Mouse (Mus musculus) MEL (cell line): ENCODE results near the gene Mpnd. TPM values are rescaled to one million over a fixed set of nuclear protein-coding genes. Genes with fewer than 3 reads are reported as not detected.
A peak's percentile ranks its signal among the peaks of the same experiment; 100 is the strongest.

Experiments used
- DNase-seq: peaks from one replicate; pipeline ENCODE4 v3.0.0; 2011; ENCODE audit warnings: low read depth, low spot score
- H3K27ac ChIP-seq: 2 replicates; pipeline ENCODE4 v1.5.1; 2012; ENCODE audit warnings: low read depth, mild to moderate bottlenecking, control low read depth, low read length, moderate library complexity; ENCODE audit not compliant: control insufficient read depth
- H3K27me3 ChIP-seq, 2 experiments: fragments of 150-350 bp in 1 of 2; sonication (generic) in 1 of 2; 2 replicates each; pipeline ENCODE4 v1.6.1; 2012; ENCODE audit warnings: low read length in 2 of 2, mild to moderate bottlenecking in 2 of 2, improper control_type of control experiment in 1 of 2, moderate library complexity in 1 of 2; ENCODE audit not compliant: insufficient read depth in 2 of 2, control insufficient read depth in 1 of 2
- H3K36me3 ChIP-seq, 2 experiments: 2 replicates each; pipeline ENCODE4 v1.6.1; 2012 to 2014; ENCODE audit warnings: low read length in 2 of 2, improper control_type of control experiment in 1 of 2, inconsistent platforms in 1 of 2, mild to moderate bottlenecking in 1 of 2; ENCODE audit not compliant: insufficient read depth in 2 of 2, control insufficient read depth in 1 of 2
- H3K4me1 ChIP-seq, 2 experiments: fragments of 150-350 bp in 1 of 2; sonication (generic) in 1 of 2; 2 replicates each; pipeline ENCODE4 v1.6.1; 2012; ENCODE audit warnings: low read length in 2 of 2, improper control_type of control experiment in 1 of 2, mild to moderate bottlenecking in 1 of 2; ENCODE audit not compliant: insufficient read depth in 2 of 2, control insufficient read depth in 1 of 2
- H3K4me3 ChIP-seq, 2 experiments: fragments of 150-350 bp in 1 of 2; sonication (generic) in 1 of 2; 2 replicates each; pipeline ENCODE4 v1.5.1; 2012; ENCODE audit warnings: low read depth in 2 of 2, low read length in 2 of 2, mild to moderate bottlenecking in 2 of 2, moderate library complexity in 2 of 2, control low read depth in 1 of 2, improper control_type of control experiment in 1 of 2; ENCODE audit not compliant: control insufficient read depth in 1 of 2, insufficient read depth in 1 of 2
- H3K79me2 ChIP-seq: 2 replicates; pipeline ENCODE4 v1.6.1; 2012; ENCODE audit warnings: mild to moderate bottlenecking, low read length, moderate library complexity; ENCODE audit not compliant: control insufficient read depth, poor library complexity, insufficient read depth
- H3K9ac ChIP-seq: 2 replicates; pipeline ENCODE4 v1.6.1; 2012; ENCODE audit warnings: low read depth, mild to moderate bottlenecking, control low read depth, low read length, moderate library complexity; ENCODE audit not compliant: control insufficient read depth, poor library complexity, severe bottlenecking
- H3K9me3 ChIP-seq: fragments of 150-350 bp; sonication (generic); replicated peaks from 2 replicates; pipeline ENCODE4 v1.6.1; 2012; ENCODE audit warnings: mild to moderate bottlenecking, low read length, improper control_type of control experiment, moderate library complexity; ENCODE audit not compliant: insufficient read depth
- BHLHE40 ChIP-seq: IDR thresholded peaks from 2 replicates; pipeline ENCODE4 v1.6.1; 2012; ENCODE audit warnings: low read depth, mild to moderate bottlenecking, inconsistent platforms, low read length, improper control_type of control experiment, borderline replicate concordance
- CHD2 ChIP-seq: IDR thresholded peaks from 2 replicates; pipeline ENCODE4 v1.6.1; 2011; ENCODE audit warnings: low read length, improper control_type of control experiment
- ETS1 ChIP-seq: IDR thresholded peaks from 2 replicates; pipeline ENCODE4 v1.6.1; 2012; ENCODE audit warnings: low read depth, mild to moderate bottlenecking, inconsistent platforms, low read length, improper control_type of control experiment, moderate library complexity
- GABPA ChIP-seq: IDR thresholded peaks from 2 replicates; pipeline ENCODE4 v1.6.1; 2012; ENCODE audit warnings: low read depth, mild to moderate bottlenecking, inconsistent platforms, low read length, improper control_type of control experiment, moderate library complexity
- GATA1 ChIP-seq: IDR thresholded peaks from 2 replicates; pipeline ENCODE4 v1.6.1; 2011; ENCODE audit warnings: low read depth, low read length, improper control_type of control experiment
- KAT2A ChIP-seq: conservative IDR thresholded peaks from 2 replicates; pipeline ENCODE4 v1.6.1; 2012; ENCODE audit warnings: low read depth, low read length, improper control_type of control experiment, inconsistent platforms
- MEF2A ChIP-seq: IDR thresholded peaks from 2 replicates; pipeline ENCODE4 v1.6.1; 2014; ENCODE audit warnings: low read depth, mild to moderate bottlenecking, inconsistent platforms, low read length, improper control_type of control experiment; ENCODE audit not compliant: poor library complexity, insufficient replicate concordance, severe bottlenecking; ENCODE audit errors: extremely low read depth
- MXI1 ChIP-seq: IDR thresholded peaks from 2 replicates; pipeline ENCODE4 v1.6.1; 2011; ENCODE audit warnings: mild to moderate bottlenecking, low read depth, low read length, improper control_type of control experiment
- MYB ChIP-seq: IDR thresholded peaks from 2 replicates; pipeline ENCODE4 v1.6.1; 2011; ENCODE audit warnings: mild to moderate bottlenecking, low read depth, low read length, improper control_type of control experiment
- MYC ChIP-seq: IDR thresholded peaks from 2 replicates; pipeline ENCODE4 v1.6.1; 2011; ENCODE audit warnings: low read depth, mild to moderate bottlenecking, low read length, improper control_type of control experiment, moderate library complexity
- POLR2A ChIP-seq, 2 experiments: IDR thresholded peaks; 2 replicates each; pipeline ENCODE4 v1.6.1; 2011 to 2012; ENCODE audit warnings: low read length in 2 of 2, mild to moderate bottlenecking in 2 of 2, control low read depth in 1 of 2, improper control_type of control experiment in 1 of 2, low read depth in 1 of 2, moderate library complexity in 1 of 2; ENCODE audit not compliant: control insufficient read depth in 1 of 2, insufficient read depth in 1 of 2, poor library complexity in 1 of 2
- POLR2AphosphoS2 ChIP-seq: IDR thresholded peaks from 2 replicates; pipeline ENCODE4 v1.6.1; 2011; ENCODE audit warnings: low read length, improper control_type of control experiment
- POLR2AphosphoS5 ChIP-seq: IDR thresholded peaks from 2 replicates; pipeline ENCODE4 v1.6.1; 2012; ENCODE audit warnings: low read depth, borderline replicate concordance, mild to moderate bottlenecking, inconsistent platforms, low read length, moderate library complexity, mixed read lengths
- SIN3A ChIP-seq: IDR thresholded peaks from 2 replicates; pipeline ENCODE4 v1.6.1; 2012; ENCODE audit warnings: low read length, improper control_type of control experiment, inconsistent platforms
- TCF12 ChIP-seq: IDR thresholded peaks from 2 replicates; pipeline ENCODE4 v1.6.1; 2014; ENCODE audit warnings: low read depth, mild to moderate bottlenecking, inconsistent platforms, low read length, improper control_type of control experiment, moderate library complexity
- UBTF ChIP-seq: IDR thresholded peaks from 2 replicates; pipeline ENCODE4 v1.6.1; 2012; ENCODE audit warnings: low read depth, mild to moderate bottlenecking, inconsistent platforms, low read length, improper control_type of control experiment, moderate library complexity, borderline replicate concordance; ENCODE audit not compliant: insufficient read depth
- ZC3H11A ChIP-seq: IDR thresholded peaks from 2 replicates; pipeline ENCODE4 v1.6.1; 2012; ENCODE audit warnings: low read depth, mild to moderate bottlenecking, inconsistent platforms, low read length, improper control_type of control experiment
- ZMIZ1 ChIP-seq: IDR thresholded peaks from 2 replicates; pipeline ENCODE4 v1.6.1; 2012; ENCODE audit warnings: low read depth, mild to moderate bottlenecking, inconsistent platforms, low read length, improper control_type of control experiment, moderate library complexity
- ZNF384 ChIP-seq: IDR thresholded peaks from 2 replicates; pipeline ENCODE4 v1.6.1; 2012; ENCODE audit warnings: low read depth, mild to moderate bottlenecking, inconsistent platforms, low read length, improper control_type of control experiment
- polyA plus RNA-seq, 2 experiments: library from polyadenylated mRNA; stranded (reverse) in 1 of 2; unstranded in 1 of 2; fragments of >175 nt in 1 of 2; fragments of >200 nt in 1 of 2; gene quantifications; 2 replicates each; pipeline versions ENCODE4 v1.2.1 to v1.2.4; 2012; ENCODE audit warnings: low replicate concordance in 2 of 2, low read depth in 1 of 2; ENCODE audit not compliant: insufficient read length in 2 of 2, insufficient read depth in 1 of 2, missing spikeins in 1 of 2
- total RNA-seq: library from RNA; depleted of rRNA; stranded (reverse); fragments of 300-350 nt; gene quantifications from 2 replicates; pipeline ENCODE4 v1.2.3, GENCODE M21; 2012

Mpnd gene
- total and polyA plus RNA-seq, 3 experiments, result 3.9 to 18.3 TPM; not detected in 1

GRCm38 (mm10) chr17:56054938-56055337, 49.4 kb downstream of the Mpnd start (continued):
- 0 out of 2 replicates have a peak, but pooled peaks have one; percentile 48 for TF ChIP-seq TCF12
- TF ChIP-seq GABPA, result no peak
- no peak for TF ChIP-seq CHD2
- TF ChIP-seq UBTF, result no peak
- TF ChIP-seq MYC, result no peak
- TF ChIP-seq SIN3A, result no peak
- no peak for TF ChIP-seq ZC3H11A

GRCm38 (mm10) chr17:56055945-56056678, 50.6 kb downstream of the Mpnd start:
- Histone ChIP-seq H3K36me3 (peaks cover 16 to 34% of the 10 kb centered on the region in 2 experiments), H3K27me3 (no peaks in the 10 kb centered on the region), H3K4me1 (peaks cover 6 to 7% of the 10 kb centered on the region in 2 experiments; a peak in 3 of 4 replicates), H3K79me2 (peaks cover 22% of the 10 kb centered on the region), H3K4me3 (no peak overlapping the region), H3K9ac (no peak overlapping the region), H3K9me3 (no peaks in the 10 kb centered on the region), H3K27ac (no peak overlapping the region)
- 0 out of 2 replicates have a peak, but pooled peaks have one; percentile 10 for TF ChIP-seq MXI1
- no peak for TF ChIP-seq KAT2A
- no peak for TF ChIP-seq POLR2A (IDR thresholded peaks at IDR 0.05; ENCODE audit: control insufficient read depth in 1 of 2, insufficient read depth in 1 of 2, low read depth in 1 of 2, low read length in 2 of 2, poor library complexity in 1 of 2)
- TF ChIP-seq GATA1, result peak; percentile 32; the same call in 1 of the 2 replicates
- TF ChIP-seq CHD2, result no peak
- no peak for TF ChIP-seq POLR2AphosphoS2
- no peak for TF ChIP-seq UBTF
- no peak for TF ChIP-seq POLR2AphosphoS5
- TF ChIP-seq MEF2A, result no peak
- TF ChIP-seq BHLHE40, result no peak
- TF ChIP-seq ZMIZ1, result no peak
- TF ChIP-seq ZNF384, result no peak
- no peak for TF ChIP-seq MYB
- TF ChIP-seq TCF12, result peak; percentile 13; the same call in 1 of the 2 replicates
- TF ChIP-seq ETS1, result no peak
- DNase-seq, result no peak
